Mouse (Mus musculus) induced T-regulatory cell, adult 2 months (primary cell): Measurements from ENCODE around the gene Epb41l5.
A peak's percentile ranks its signal among the peaks of the same experiment; 100 is the strongest.

Experiments
- DNase-seq: peaks from one replicate; pipeline ENCODE4 v3.0.0-alpha.2; 2012; ENCODE audit warnings: low read depth

Gene Epb41l5

DNA sequence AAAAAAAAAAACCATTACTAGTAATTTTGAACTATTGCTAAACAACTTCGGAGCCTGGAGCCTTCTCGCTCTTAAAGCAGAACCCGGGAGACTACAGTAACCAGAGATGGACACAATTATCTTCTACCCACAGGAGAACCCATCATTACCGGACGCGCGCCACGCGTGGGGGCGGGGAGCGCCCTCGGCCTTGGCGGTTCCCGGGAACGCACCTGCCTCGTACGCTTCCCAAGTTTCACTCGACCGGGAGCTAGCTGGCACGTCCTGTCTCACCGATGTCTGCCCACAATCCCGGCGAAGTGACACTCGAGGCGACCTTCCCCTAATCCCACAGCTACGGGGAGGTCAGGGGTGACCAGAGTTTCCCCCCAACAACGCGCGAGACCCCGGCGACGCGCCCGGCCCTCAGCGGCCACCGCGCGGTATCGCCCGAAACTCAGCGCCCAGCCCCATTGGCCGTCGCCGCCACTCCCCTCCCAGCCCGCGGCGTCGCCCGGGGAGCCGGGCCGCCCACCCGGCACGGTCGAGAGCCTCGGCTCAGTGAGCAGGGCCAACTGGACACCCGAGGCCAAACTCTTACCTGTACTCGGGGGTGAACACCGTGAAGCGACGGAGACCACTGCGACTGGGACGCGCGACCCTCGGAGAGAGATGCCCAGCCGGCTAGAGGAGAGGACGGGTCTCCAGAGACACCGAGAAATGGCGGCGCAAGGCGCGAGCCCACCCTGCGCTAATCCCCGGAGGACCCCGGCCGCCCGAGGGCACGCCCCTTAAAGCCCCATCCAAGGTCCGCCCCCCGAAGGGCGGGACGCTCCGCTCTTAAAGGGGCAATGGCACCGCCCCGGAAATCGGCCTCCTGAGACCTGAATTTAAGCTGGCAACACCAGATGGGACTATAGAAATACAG, at the start of gene Epb41l5:
Gene Epb41l5, minus strand, starts transcription at position 796 of the 907 bp plus-strand sequence.
- DNase-seq: peak; percentile 71

DNA sequence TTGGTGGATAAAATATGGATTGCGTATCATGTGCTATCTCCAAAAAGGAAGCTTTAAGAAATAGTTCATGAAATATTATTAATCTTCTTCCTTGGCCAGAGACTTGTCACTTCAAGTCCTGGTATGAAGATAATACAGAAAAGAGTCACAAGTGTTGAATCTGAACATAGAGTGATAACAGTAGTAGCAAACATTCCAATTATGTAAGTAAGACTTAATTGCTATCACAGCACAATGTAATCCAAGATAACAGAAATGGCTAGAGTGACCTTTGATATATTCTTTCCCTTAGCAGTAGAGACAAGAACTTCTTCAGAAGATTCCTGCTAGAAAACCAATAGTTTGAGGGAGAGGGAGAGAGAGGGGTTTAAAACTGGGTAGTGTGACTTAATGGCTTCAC, 48.1 kb upstream of the Epb41l5 start:
- DNase-seq: no peak

DNA sequence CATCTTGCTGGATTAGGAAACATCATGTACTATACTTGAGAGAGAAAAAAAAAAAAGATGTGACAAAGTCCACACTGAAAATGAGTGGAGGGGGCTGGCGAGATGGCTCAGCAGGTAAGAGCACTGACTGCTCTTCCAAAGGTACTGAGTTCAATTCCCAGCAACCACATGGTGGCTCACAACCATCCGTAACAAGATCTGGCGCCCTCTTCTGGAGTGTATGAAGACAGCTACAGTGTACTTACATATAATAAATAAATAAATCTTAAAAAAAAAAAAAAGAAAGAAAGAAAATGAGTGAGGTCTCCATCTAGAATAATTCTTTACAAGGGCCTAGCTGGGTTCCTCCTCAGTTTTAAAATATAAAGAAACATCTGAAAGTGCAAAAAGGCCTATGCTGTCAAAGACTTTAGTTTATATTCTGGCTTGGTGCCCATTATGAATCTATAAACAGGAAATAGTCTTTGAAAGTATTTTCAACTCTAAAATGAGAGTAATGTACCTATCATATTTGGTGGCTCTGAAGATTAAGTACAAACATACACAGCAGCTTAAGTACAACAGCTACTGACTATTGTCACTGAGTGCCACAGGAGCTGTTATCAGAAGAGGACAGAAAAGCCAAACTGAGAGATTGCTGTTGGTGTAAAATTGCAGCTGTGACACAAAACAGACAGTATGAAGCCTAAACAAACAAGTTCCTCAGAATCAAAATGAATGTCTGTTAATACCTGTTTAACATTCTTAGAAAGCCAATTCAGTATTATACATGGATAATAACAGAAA, 37.2 kb upstream of the Epb41l5 start:
- peak; percentile 15 for DNase-seq

DNA sequence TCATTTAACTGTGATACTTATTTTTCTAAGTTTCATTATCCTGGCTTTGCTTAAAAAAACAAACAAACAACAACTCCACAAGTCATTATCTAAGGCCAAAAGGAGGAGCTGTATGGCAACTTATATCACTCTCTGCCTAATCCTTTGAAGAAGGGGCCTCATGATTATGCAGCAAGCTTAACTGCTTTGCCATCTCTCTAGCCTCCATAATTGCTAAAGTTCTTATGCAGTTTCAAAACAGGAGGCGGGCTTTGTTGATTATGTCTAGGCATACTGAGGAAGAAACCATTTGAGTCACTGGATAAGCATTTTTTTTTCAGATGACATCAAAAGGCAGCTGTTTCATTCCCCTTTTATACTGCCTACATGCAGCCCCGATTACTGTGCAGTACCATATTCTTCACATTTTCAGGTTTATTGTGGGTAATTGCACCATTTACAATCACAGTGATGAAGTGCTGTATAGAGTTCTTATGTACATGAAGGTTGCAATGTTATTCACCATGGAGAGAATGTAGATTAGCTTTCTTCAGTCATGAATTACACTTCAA, 32.9 kb upstream of the Epb41l5 start:
- no peak for DNase-seq

DNA sequence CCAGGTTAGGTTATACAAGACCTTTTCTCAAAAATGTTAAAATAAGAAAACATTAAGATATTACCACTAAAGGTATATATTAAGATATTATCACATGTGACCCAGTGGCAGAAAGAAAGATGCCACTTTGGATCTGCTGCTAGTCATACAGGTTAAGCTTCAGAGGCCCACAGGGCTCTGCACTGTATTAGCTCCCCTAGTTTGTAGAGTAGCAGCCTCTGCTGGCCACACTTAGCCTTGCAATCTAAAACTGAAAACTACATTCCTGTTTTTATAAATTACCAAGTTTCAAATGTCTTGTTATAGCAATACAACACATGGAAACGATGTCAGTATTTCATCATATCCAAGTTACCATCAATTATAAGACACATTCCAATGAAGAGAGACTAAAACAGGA, 26.2 kb upstream of the Epb41l5 start:
- DNase-seq: peak; percentile 34

DNA sequence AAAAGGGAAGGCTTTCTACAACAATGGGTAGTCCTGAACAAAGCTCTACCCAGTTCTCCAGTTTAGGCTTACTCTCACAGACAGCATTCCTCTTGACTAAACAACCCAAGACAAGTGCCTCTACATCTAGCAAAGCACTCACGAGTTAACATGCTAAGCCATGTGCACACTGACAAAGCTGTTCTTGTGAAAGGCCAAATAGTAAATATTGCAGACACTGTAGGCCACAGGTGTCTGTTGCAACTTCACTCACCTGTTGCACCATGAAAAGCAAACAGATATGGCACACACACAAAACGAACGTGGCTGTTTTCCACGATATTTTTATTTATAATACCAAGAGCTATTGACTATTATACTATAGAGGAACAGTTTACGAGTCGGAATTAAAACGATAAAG, 18.1 kb upstream of the Epb41l5 start:
- no peak for DNase-seq

DNA sequence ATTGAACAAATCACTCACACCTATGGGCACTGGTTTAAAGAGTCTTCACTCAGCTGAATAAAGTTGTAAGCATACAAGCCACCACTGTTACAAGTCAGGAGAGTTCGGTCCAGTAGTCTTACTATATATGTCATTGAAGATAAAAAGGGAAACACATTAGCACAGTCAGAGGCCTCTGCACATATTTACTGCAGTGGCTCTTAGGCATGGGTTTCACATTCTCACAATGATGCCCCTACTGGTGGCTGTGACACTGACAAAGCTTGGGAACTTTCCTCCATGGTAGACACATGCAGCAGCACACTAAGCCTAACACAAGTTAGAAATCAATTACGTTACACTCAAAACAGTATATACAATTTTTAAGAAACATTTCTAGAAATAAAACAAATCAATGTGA, 5.5 kb upstream of the Epb41l5 start:
- DNase-seq: peak; percentile 10

DNA sequence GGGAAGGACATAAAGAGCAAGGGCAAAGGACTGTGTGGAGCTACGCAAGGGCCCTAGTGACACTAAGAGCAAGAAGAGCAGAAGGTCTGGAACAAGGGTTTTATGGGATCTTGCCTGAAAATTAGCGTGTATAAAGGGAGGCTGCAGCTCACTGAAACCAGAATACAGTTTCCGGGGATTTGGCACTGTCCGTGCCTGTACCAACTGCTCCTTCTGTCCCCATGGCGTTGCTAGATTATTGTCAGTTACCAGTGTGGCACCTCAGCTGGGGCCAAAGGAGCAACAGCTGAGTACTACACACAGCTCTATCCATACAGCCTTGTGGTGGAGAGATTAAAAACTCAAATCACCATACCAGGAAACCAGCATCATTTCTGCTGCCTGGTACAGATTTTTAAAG, 1.6 kb upstream of the Epb41l5 start:
- DNase-seq: no peak

DNA sequence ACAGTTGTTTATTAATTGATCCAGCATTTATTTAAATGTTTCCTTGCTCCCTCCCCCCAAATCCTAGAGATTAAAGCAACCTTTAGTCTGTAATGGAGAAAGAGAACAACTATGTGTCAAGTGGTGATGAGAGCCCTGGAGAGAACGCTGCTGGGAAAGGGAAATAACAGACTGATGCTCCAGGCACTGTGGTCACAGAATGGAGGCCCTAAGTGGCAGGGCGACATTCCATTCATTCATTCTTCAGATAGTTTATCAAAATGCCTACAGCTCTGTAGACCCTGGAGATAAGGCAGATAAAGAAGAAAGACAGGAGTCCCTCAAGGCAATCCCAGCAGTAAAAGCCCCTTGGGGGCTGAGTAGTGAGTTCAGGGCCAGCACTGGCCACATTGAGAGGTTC, 827 bp upstream of the Epb41l5 start:
- DNase-seq: no peak

DNA sequence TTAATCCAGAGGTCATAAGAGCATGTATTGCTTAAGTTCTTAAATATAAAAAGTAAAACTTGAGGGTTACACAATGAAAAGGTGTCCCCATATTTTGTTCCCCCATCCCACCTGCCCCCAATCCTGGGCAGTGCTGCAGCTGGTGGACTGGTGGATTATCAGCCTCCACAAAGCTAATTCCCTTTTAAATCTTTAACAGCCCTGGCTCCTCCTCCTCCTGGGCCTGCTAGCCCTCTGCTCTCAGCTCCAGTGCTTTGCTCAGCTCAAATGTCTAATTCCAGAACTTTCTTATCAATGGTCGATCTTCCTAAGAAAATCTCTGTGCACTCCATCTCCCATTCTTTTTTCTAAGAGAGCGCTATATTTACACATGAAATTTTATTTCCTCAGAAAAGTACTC, 2.4 kb downstream of the Epb41l5 start:
- no peak for DNase-seq

DNA sequence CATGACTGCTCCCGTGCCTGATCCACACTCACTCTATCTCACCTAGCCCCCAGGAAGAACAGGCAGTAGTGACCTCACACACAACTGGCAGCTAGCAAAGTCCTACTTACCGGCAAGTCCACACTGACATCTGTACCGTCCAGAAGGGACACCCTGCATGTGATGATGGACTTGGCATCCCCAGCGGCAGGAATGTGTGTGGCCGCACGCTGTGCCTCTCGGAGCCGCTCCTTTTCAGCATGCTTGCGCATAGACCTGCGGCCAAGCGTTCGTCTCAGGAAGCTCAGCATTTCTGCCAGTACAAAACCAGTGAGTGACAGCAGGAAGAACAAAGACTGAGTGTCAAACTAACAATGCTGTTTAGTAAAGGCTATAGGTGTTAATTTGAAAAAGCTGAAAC, 6.4 kb downstream of the Epb41l5 start:
- no peak for DNase-seq

DNA sequence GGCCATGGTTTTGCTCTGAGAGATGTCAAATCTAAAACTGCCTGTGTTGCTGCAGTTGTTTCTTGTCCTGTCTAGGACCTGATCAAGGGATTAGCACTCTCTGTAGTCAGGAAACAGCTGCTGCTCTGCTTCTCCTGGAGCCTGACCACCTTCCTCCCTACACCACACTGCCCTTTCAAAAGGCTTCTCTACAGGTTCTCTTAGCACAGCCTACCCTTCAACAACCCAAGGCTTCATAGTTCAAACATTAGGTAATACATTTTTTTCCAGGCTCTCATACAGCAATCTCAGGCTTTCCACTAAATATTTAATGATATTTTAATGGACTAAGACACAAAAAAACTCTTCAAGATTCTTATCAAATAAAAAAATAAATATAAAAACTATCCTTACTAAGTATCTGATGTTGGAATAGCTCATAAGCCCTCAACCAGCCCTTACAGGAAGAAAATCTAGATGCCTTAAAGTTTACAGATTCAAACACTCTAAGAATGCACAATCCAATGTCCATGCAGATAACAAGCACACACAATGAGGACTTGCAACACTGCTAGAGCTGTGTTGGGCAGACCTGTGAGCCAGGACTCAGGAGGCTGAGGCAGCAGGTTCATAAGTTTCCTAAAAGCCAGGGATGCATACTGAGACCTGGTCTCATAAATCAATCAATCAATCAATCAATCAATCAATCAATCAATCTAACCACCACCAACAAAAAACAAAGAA, 7.5 kb downstream of the Epb41l5 start:
- no peak for DNase-seq

DNA sequence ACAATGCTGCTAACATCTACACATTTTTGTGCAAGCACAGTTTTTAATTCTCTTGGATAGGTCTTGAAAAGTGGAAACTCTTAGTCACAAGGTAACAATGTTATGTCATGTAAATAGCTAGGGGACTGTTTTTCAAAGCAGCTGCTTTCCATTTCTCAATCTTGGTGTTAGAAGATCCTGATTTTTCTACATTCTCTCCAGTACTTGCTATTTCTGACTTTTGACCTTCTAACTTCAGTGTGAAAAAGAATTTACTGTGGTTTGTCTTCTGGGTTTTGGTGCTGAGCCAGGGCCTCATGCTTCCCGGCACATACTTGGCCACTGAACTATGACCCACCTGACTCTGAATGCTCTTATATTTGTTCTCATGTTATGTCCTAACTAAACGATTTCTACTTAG, 8.8 kb downstream of the Epb41l5 start:
- no peak for DNase-seq

DNA sequence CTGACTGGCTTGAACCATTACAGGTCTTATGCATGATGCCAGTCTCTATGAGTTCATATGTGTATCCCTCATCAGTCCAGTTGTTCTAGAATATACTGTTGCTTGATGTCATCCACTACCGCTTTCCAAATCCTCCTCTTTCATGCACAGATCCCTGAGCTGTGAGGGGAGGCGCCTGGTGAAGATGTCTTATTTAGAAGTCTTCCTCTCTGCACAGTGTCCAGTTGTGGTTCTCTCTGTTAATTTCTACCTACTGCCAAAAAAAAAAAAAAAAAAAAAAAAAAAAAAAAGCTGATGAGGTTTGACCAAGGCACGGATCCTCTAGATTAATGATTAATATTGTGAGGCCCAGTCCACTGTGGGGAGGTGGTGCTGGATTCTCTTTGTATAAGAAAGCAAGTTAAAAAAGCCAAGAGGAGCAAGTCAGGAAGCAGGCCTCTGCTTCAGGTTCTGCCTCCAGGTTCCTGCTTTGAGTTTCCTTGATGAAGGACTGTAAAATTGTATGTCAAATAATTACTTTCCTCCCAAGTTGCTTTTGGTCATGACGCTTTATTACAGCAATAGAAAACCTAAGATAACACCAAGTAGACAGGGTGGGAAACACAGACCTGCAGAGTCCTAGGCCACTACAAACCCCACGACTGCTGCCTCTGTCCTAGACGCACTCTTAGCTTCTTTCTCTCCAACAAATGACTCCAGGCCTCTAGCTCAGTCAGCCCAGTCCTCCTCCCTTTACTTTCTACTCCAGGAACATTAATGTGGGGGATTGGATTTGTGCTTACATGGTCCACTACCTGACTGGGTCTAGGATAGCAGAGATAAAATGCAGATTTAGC, 11.4 kb downstream of the Epb41l5 start:
- DNase-seq: no peak

DNA sequence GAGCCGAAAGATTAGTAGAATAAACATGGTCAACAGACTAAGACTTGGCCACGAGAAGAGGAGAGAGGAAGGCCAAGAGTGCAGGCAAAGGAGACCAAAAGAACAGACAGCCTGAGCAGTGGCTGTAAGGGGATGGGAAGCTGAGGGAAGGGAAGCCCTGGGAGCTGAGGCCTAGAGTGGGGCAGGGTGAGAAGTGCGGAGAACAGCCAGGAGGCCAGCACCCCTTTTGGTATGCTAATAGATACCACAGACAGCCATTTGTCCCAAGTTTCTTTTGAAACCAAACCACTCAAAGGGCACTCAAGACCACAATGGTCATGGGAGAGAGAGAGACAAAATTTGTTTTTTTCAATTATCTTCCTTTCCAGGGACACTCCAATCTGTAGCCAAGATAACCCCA, 14.1 kb downstream of the Epb41l5 start:
- no peak for DNase-seq

DNA sequence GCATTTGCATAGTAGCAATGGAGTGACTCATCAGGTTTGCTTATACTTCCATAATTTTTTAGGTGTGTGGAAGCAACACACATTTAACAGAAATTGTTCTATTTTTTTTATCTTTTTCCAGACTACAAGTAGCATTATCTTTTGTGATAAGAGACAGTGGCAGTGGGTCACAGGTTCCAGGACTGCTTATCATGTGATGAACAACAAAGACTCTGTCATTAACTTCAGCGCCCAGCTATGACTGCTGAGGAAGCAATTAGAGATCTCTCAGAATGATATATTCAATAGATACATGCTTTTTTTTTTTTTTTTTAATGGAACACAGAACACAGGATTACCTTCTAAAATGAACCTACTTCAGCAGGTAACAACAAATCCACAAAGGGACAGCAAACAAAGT, 18.4 kb downstream of the Epb41l5 start:
- DNase-seq: no peak

DNA sequence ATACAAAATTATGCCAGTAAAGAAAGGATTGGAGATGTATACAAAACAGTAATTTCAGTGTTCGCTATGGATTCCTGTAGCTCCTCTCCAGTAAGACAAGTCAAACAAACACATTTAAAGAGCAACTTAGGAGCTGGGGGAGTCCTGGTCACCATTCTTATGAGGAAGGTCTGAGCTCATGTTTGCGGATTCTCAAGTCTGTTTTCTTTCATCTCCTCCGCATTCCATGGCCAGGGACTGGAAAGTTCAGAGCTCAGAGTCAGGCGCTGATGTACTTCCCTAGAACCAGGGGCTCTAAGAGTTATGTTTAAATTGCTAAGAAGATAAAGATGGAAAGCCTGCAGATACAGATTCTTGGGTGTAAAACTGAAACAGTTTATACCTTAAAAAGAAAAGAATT, 22.0 kb downstream of the Epb41l5 start:
- no peak for DNase-seq

DNA sequence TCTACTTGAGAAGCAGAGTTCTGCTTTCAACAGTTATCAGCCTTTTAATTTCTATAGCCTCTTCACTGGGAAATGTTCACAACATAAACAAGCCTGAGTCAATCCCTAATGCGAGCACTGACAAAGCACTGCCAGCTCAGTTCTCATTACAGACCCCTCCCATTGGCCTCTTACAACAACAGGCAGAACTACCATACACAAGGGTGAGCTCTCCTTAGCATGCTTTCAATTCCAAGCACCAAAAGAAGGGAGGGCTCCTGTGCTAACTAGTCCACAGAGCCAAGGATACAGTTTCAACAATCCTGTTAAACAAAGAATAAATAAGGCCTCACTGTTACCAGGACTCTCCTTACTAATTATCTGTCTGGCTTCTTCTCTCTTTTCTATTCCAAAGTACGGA, 24.4 kb downstream of the Epb41l5 start:
- DNase-seq: no peak

DNA sequence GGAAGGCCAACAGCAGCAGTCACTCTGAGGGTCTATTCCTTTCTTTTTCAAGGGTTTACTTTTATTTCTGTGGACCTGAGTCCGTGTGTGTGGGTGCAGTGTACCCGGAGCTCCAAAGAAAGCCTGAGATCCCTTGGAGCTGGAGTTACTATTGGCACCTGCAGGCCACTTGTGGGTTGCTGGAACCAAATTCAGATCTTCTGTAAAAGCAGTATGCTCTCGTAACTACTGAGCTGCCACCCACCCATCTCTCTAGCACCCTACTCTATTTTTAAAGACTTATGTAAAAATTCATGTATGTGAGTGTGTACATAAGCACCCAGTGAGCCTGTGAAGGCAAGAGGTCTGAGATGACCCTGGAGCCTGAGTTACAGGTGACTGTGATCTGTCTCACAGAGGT, 43.4 kb downstream of the Epb41l5 start:
- DNase-seq: no peak

DNA sequence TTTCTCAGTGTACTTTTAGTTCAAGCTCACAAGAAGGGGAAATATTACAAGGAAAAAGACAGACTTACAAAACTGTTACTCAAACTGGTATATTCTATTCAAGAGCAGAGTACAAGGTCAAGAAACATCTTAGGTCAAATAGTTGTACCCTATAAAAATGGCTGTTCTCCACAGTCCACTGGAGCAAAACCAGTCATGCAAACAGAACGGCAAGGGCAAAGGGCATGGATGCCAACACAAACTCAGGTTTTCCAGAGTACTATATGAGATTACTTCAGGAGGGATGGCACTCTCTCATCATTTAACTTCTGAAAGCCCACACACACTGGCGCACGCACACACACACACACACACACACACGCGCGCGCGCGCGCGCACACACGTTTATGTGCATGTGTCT, 46.4 kb downstream of the Epb41l5 start:
- DNase-seq: no peak

DNA sequence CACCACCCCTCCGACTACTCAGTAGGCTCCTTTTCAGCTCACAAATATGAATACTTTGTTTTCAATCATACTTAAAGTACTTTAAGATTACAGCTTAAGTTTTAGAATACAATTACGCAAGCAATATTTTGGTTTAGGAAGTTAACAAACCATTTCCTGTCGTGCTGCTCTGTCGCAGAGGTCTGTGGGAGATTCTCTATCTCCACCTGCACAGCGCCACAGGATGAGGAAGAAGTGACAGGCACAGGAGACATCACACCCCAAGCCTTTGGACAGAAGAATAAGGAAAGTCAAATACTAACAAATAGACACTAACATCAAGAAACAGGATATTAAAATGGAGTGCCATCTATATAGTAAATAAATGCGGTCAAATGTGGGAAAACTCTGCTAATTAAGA, 49.9 kb downstream of the Epb41l5 start:
- DNase-seq: peak; percentile 2
